Mouse (Mus musculus) heart, embryonic 16.5 days (tissue): ENCODE data around the gene Gpr143. TPM values are rescaled to one million over a fixed set of nuclear protein-coding genes. Genes with fewer than 3 reads are reported as not detected.
A peak's percentile ranks its signal among the peaks of the same experiment; 100 is the strongest.

ENCODE experiments used
- ATAC-seq: fragments of 200-750 bp; cut with Nextera tagmentation; replicated peaks from 2 replicates; pipeline ENCODE4 v1.8.0; 2017; ENCODE audit warnings: moderate number of reproducible peaks; ENCODE audit not compliant: insufficient read depth, low FRiP score; ENCODE audit errors: extremely low read depth
- H3K27ac ChIP-seq: fragments of 300-500 bp; sonication (generic); 2 replicates; pipeline ENCODE4 v1.5.1; 2014; ENCODE audit warnings: mild to moderate bottlenecking, low read length, control low read depth, moderate library complexity
- H3K27me3 ChIP-seq: fragments of 300-500 bp; sonication (generic); 2 replicates; pipeline ENCODE4 v1.6.1; 2014; ENCODE audit warnings: low read length, mixed read lengths; ENCODE audit not compliant: control insufficient read depth, insufficient read depth
- H3K36me3 ChIP-seq: fragments of 300-500 bp; sonication (generic); 2 replicates; pipeline ENCODE4 v1.6.1; 2014; ENCODE audit not compliant: control insufficient read depth, insufficient read depth
- H3K4me1 ChIP-seq: fragments of 300-500 bp; sonication (generic); 2 replicates; pipeline ENCODE4 v1.6.1; 2014; ENCODE audit warnings: low read length, mixed read lengths; ENCODE audit not compliant: control insufficient read depth, insufficient read depth
- H3K4me2 ChIP-seq: fragments of 300-500 bp; sonication (generic); 2 replicates; pipeline ENCODE4 v1.6.1; 2014; ENCODE audit warnings: low read depth, mild to moderate bottlenecking, control low read depth, low read length
- H3K4me3 ChIP-seq: fragments of 300-500 bp; sonication (generic); 2 replicates; pipeline ENCODE4 v1.5.1; 2014; ENCODE audit warnings: mild to moderate bottlenecking, control low read depth, low read length
- H3K9ac ChIP-seq: fragments of 300-500 bp; sonication (generic); 2 replicates; pipeline ENCODE4 v1.6.1; 2014; ENCODE audit warnings: low read length, control low read depth
- H3K9me3 ChIP-seq: fragments of 300-500 bp; sonication (generic); replicated peaks from 2 replicates; pipeline ENCODE4 v1.6.1; 2016; ENCODE audit warnings: low read length; ENCODE audit not compliant: control insufficient read depth
- WGBS: fragments of 180-500 bp; shearing (Covaris S2); extraction: QIAGEN DNeasy Blood & Tissue Kit; methylation state at CpG from one replicate; pipeline ENCODE4 v1.1.7; 2014; 5-methylcytosine and 5-hydroxymethylcytosine counted together
- polyA plus RNA-seq: library from polyadenylated mRNA; unstranded; fragments of >200 nt; fragmentation: Nextera tagmentation; extraction: Ambion mirVana; gene quantifications from 2 replicates; pipeline ENCODE4 v1.2.1, GENCODE M21; 2015

Gpr143 gene
- 0.20 and 0.27 TPM in 2 replicates for polyA plus RNA-seq

GRCm38 (mm10) chrX:152781720-152782403 lies at the start of gene Gpr143:
TSS of gene Gpr143 (plus strand) at chrX:152781921.
- 11% methylated on average over 26 of the region's 26 CpGs for WGBS
- Histone ChIP-seq H3K4me3 (peak within 1 kb of the TSS; percentile 37), H3K9ac (peak within 1 kb of the TSS; percentile 53), H3K4me2 (peak within 1 kb of the TSS; percentile 67), H3K36me3 (no peaks in the 10 kb centered on the region), H3K9me3 (no peaks in the 10 kb centered on the region), H3K27ac (no peak within 1 kb of the TSS), H3K27me3 (peaks cover 5% of the 10 kb centered on the region), H3K4me1 (no peaks in the 10 kb centered on the region)
- no peak for ATAC-seq

GRCm38 (mm10) chrX:152735283-152735682 lies 46.4 kb upstream of the Gpr143 start:
- no peaks in the 10 kb centered on the region for H3K4me1 ChIP-seq
- no peak overlapping the region for H3K4me3 ChIP-seq
- ATAC-seq: no peak
- H3K9me3 ChIP-seq: no peaks in the 10 kb centered on the region
- H3K4me2 ChIP-seq: no peak overlapping the region
- no peak overlapping the region for H3K9ac ChIP-seq
- no peaks in the 10 kb centered on the region for H3K27me3 ChIP-seq
- H3K27ac ChIP-seq: no peak overlapping the region
- no peaks in the 10 kb centered on the region for H3K36me3 ChIP-seq

GRCm38 (mm10) chrX:152738191-152738590 lies 43.5 kb upstream of the Gpr143 start:
- no peak for ATAC-seq
- no peak overlapping the region for H3K9ac ChIP-seq
- H3K9me3 ChIP-seq: no peaks in the 10 kb centered on the region
- H3K27ac ChIP-seq: no peak overlapping the region
- WGBS: 37% methylated on average over 2 of the region's 2 CpGs
- H3K36me3 ChIP-seq: no peaks in the 10 kb centered on the region
- no peak overlapping the region for H3K4me3 ChIP-seq
- H3K4me1 ChIP-seq: no peaks in the 10 kb centered on the region
- no peak overlapping the region for H3K4me2 ChIP-seq
- no peaks in the 10 kb centered on the region for H3K27me3 ChIP-seq

- H3K27me3 ChIP-seq: no peaks in the 10 kb centered on the region; the same call in 1 of the 2 replicates
- WGBS: 71% methylated on average over 4 of the region's 4 CpGs
- H3K36me3 ChIP-seq: no peaks in the 10 kb centered on the region
- no peak overlapping the region for H3K27ac ChIP-seq
- H3K9me3 ChIP-seq: no peaks in the 10 kb centered on the region
- no peak overlapping the region for H3K9ac ChIP-seq
- H3K4me3 ChIP-seq: no peak overlapping the region
- H3K4me2 ChIP-seq: no peak overlapping the region
- ATAC-seq: no peak
- no peaks in the 10 kb centered on the region for H3K4me1 ChIP-seq
These were observed 42.9 kb upstream of the Gpr143 start for GRCm38 (mm10) chrX:152738759-152739368.

GRCm38 (mm10) chrX:152743642-152744041 lies 38.1 kb upstream of the Gpr143 start:
- H3K27me3 ChIP-seq: no peaks in the 10 kb centered on the region; the same call in 1 of the 2 replicates
- peak overlapping the region; percentile 48 for H3K27ac ChIP-seq
- H3K4me3 ChIP-seq: no peak overlapping the region
- ATAC-seq: no peak; the same call in 1 of the 2 replicates
- no peaks in the 10 kb centered on the region for H3K9me3 ChIP-seq
- no peak overlapping the region for H3K4me2 ChIP-seq
- H3K36me3 ChIP-seq: no peaks in the 10 kb centered on the region
- H3K4me1 ChIP-seq: no peaks in the 10 kb centered on the region
- no peak overlapping the region for H3K9ac ChIP-seq

- Histone ChIP-seq H3K4me3 (no peak overlapping the region), H3K4me2 (no peak overlapping the region), H3K4me1 (no peaks in the 10 kb centered on the region), H3K9me3 (no peaks in the 10 kb centered on the region), H3K27me3 (no peaks in the 10 kb centered on the region; the same call in 1 of the 2 replicates), H3K27ac (no peak overlapping the region), H3K36me3 (no peaks in the 10 kb centered on the region), H3K9ac (no peak overlapping the region)
- 80% methylated on average over 2 of the region's 2 CpGs for WGBS
- no peak for ATAC-seq
These were observed 35.8 kb upstream of the Gpr143 start for GRCm38 (mm10) chrX:152745925-152746324.

- H3K4me2 ChIP-seq: no peak overlapping the region
- no peaks in the 10 kb centered on the region for H3K27me3 ChIP-seq
- H3K9ac ChIP-seq: no peak overlapping the region
- no peaks in the 10 kb centered on the region for H3K36me3 ChIP-seq
- H3K27ac ChIP-seq: no peak overlapping the region
- 76% methylated on average over 1 of the region's 1 CpGs for WGBS
- ATAC-seq: no peak
- no peaks in the 10 kb centered on the region for H3K9me3 ChIP-seq
- no peak overlapping the region for H3K4me3 ChIP-seq
- H3K4me1 ChIP-seq: no peaks in the 10 kb centered on the region
These were observed 25.9 kb upstream of the Gpr143 start for GRCm38 (mm10) chrX:152755819-152756218.

- H3K27me3 ChIP-seq: no peaks in the 10 kb centered on the region
- no peak overlapping the region for H3K4me3 ChIP-seq
- no peaks in the 10 kb centered on the region for H3K4me1 ChIP-seq
- no peak overlapping the region for H3K9ac ChIP-seq
- 73% methylated on average over 5 of the region's 5 CpGs for WGBS
- H3K27ac ChIP-seq: no peak overlapping the region
- no peaks in the 10 kb centered on the region for H3K36me3 ChIP-seq
- no peaks in the 10 kb centered on the region for H3K9me3 ChIP-seq
- H3K4me2 ChIP-seq: no peak overlapping the region
- no peak for ATAC-seq
These were observed 25.4 kb upstream of the Gpr143 start for GRCm38 (mm10) chrX:152756293-152756692.

- Histone ChIP-seq H3K9me3 (no peaks in the 10 kb centered on the region), H3K4me2 (no peak overlapping the region), H3K27ac (no peak overlapping the region), H3K27me3 (no peaks in the 10 kb centered on the region), H3K36me3 (no peaks in the 10 kb centered on the region), H3K9ac (no peak overlapping the region), H3K4me1 (0 out of 2 replicates have a peak, but pooled peaks cover 3% of the 10 kb centered on the region), H3K4me3 (no peak overlapping the region)
- no peak for ATAC-seq
- WGBS: 55% methylated on average over 2 of the region's 2 CpGs
These were observed 19.3 kb upstream of the Gpr143 start for GRCm38 (mm10) chrX:152762437-152762836.
